Mouse (Mus musculus) liver, embryonic 11.5 days (tissue): ENCODE data around the gene Drosha. TPM values are rescaled to one million over a fixed set of nuclear protein-coding genes. Genes with fewer than 3 reads are reported as not detected.

Source experiments
- ATAC-seq: fragments of 200-750 bp; cut with Nextera tagmentation; replicated peaks from 2 replicates; pipeline ENCODE4 v1.8.0; 2017; ENCODE audit warnings: moderate number of reproducible peaks, mild to moderate bottlenecking, moderate TSS enrichment, moderate library complexity; ENCODE audit not compliant: low FRiP score
- DNase-seq: peaks from one replicate; pipeline ENCODE4 v3.0.0-alpha.2; 2017; ENCODE audit warnings: low spot score
- H3K27ac ChIP-seq: fragments of 300-500 bp; sonication (generic); 2 replicates; pipeline ENCODE4 v1.5.1; 2014; ENCODE audit warnings: mild to moderate bottlenecking, low read depth, low read length, control low read depth
- H3K27me3 ChIP-seq: fragments of 300-500 bp; sonication (generic); replicated peaks from 2 replicates; pipeline ENCODE4 v1.6.1; 2014; ENCODE audit warnings: low read length, mixed read lengths; ENCODE audit not compliant: control insufficient read depth, insufficient read depth
- H3K36me3 ChIP-seq: fragments of 300-500 bp; sonication (generic); 2 replicates; pipeline ENCODE4 v1.6.1; 2014; ENCODE audit warnings: mild to moderate bottlenecking, low read length, moderate library complexity, mixed read lengths; ENCODE audit not compliant: control insufficient read depth, insufficient read depth
- H3K4me1 ChIP-seq: fragments of 300-500 bp; sonication (generic); replicated peaks from 2 replicates; pipeline ENCODE4 v1.6.1; 2014; ENCODE audit warnings: low read length, mixed read lengths; ENCODE audit not compliant: control insufficient read depth, insufficient read depth
- H3K4me2 ChIP-seq: fragments of 300-500 bp; sonication (generic); 2 replicates; pipeline ENCODE4 v1.6.1; 2014; ENCODE audit warnings: mild to moderate bottlenecking, control low read depth, moderate library complexity
- H3K4me3 ChIP-seq: fragments of 300-500 bp; sonication (generic); 2 replicates; pipeline ENCODE4 v1.5.1; 2014; ENCODE audit warnings: low read depth, low read length, control low read depth
- H3K9ac ChIP-seq: fragments of 300-500 bp; sonication (generic); 2 replicates; pipeline ENCODE4 v1.6.1; 2014; ENCODE audit warnings: low read depth, low read length, control low read depth
- H3K9me3 ChIP-seq: fragments of 300-500 bp; sonication (generic); 2 replicates; pipeline ENCODE4 v1.6.1; 2016; ENCODE audit warnings: low read length, inconsistent platforms, mixed read lengths; ENCODE audit not compliant: control insufficient read depth
- WGBS: fragments of 180-500 bp; shearing (Covaris S2); extraction: QIAGEN DNeasy Blood & Tissue Kit; methylation state at CpG from one replicate; pipeline ENCODE4 v1.1.7; 2014; 5-methylcytosine and 5-hydroxymethylcytosine counted together
- polyA plus RNA-seq: library from polyadenylated mRNA; unstranded; fragments of >200 nt; fragmentation: Nextera tagmentation; extraction: Ambion mirVana; gene quantifications from 2 replicates; pipeline ENCODE4 v1.2.1, GENCODE M21; 2014

Gene Drosha
- polyA plus RNA-seq, 1 experiment from 2014 or later: 50.4 TPM

- ATAC-seq: peak; percentile 42
- peaks cover 25% of the 10 kb centered on the region for H3K36me3 ChIP-seq
These were observed 1.9 kb upstream of the Drosha start for GRCm38 (mm10) chr15:12822416-12823395.

GRCm38 (mm10) chr15:12823455-12824119, 1.0 kb upstream of the Drosha start:
- H3K9ac ChIP-seq: peak overlapping the region; percentile 92
- peak overlapping the region; percentile 91 for H3K27ac ChIP-seq
- DNase-seq (no peak), ATAC-seq (no peak)
- H3K4me3 ChIP-seq: peak overlapping the region; percentile 82
- no peaks in the 10 kb centered on the region for H3K9me3 ChIP-seq
- WGBS: 54% methylated on average over 2 of the region's 2 CpGs
- H3K4me2 ChIP-seq: peak overlapping the region; percentile 63
- no peaks in the 10 kb centered on the region for H3K27me3 ChIP-seq
- peaks cover 21% of the 10 kb centered on the region for H3K36me3 ChIP-seq
- peaks cover 12% of the 10 kb centered on the region for H3K4me1 ChIP-seq

More at GRCm38 (mm10) chr15:12822416-12823395, 1.9 kb upstream of the Drosha start:
- peaks cover 12% of the 10 kb centered on the region for H3K4me1 ChIP-seq
- DNase-seq: no peak
- WGBS: 58% methylated on average over 9 of the region's 9 CpGs
- H3K27ac ChIP-seq: peak overlapping the region; percentile 91
- H3K9ac ChIP-seq: no peak overlapping the region; the same call in 1 of the 2 replicates
- no peaks in the 10 kb centered on the region for H3K27me3 ChIP-seq
- H3K9me3 ChIP-seq: no peaks in the 10 kb centered on the region
- H3K4me2 ChIP-seq: peak overlapping the region; percentile 63
- H3K4me3 ChIP-seq: peak overlapping the region; percentile 82

DNA sequence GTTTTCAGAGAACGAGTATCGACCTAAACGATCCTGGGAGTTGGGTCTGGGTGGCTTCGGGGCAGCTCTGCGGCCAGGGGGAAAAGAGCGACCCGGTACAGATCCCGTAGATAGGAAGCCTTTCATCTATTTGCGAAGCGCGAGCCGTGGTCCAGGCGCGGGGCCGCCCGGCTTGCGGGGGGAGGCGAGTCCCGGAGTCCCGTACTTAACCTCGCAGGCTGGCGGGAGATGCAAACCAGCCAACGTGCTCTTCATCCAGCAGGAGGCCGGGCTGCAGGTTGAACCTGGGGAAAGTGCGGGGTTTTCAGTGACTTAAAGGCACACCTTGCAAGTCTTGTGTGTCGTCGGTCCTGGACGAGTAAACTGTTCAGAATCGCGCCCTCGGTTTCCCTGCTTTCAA, 350 bp downstream of the Drosha start:
- H3K27me3 ChIP-seq: no peaks in the 10 kb centered on the region

GRCm38 (mm10) chr15:12825408-12825807, 793 bp downstream of the Drosha start:
- DNase-seq (no peak), ATAC-seq (no peak)
- peaks cover 12% of the 10 kb centered on the region for H3K4me1 ChIP-seq
- no peaks in the 10 kb centered on the region for H3K27me3 ChIP-seq
- peaks cover 18% of the 10 kb centered on the region for H3K36me3 ChIP-seq
- peak overlapping the region; percentile 79 for H3K4me2 ChIP-seq
- peak overlapping the region; percentile 13; the same call in 1 of the 2 replicates for H3K27ac ChIP-seq
- H3K9me3 ChIP-seq: no peaks in the 10 kb centered on the region
- WGBS: 43% methylated on average over 12 of the region's 12 CpGs
- H3K9ac ChIP-seq: peak overlapping the region; percentile 83
- H3K4me3 ChIP-seq: peak overlapping the region; percentile 82

More for the DNA sequence above, 350 bp downstream of the Drosha start:
- Histone ChIP-seq H3K4me3 (peak overlapping the region; percentile 82), H3K9ac (peak overlapping the region; percentile 83), H3K36me3 (peaks cover 18% of the 10 kb centered on the region), H3K9me3 (no peaks in the 10 kb centered on the region), H3K4me1 (peaks cover 12% of the 10 kb centered on the region), H3K27ac (peak overlapping the region; percentile 74), H3K4me2 (peak overlapping the region; percentile 79)
- WGBS: 0% methylated on average over 30 of the region's 31 CpGs
- DNase-seq (no peak), ATAC-seq (peak; percentile 21)

DNA sequence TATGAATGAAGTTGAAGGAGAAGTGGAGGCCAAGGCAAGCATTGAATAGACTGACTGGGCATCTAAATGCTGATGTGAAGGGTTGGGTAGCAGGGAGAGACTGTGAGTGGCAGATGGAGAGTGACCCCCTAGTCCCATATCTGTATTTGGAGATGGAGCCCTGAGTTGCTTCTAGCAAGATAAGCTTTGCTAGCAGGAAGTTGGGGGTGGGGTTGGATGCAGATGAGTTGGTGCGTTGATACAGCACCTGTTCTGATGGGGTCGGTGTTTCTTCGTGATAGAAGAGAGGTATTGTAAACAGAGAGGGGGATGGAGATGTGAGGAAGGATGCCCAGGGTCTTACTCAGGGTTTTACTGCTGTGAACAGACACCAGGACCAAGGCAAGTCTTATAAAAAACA, 5.3 kb downstream of the Drosha start:
- H3K4me3 ChIP-seq: no peak overlapping the region
- no peak overlapping the region for H3K9ac ChIP-seq
- peaks cover 6% of the 10 kb centered on the region; the same call in 1 of the 2 replicates for H3K4me1 ChIP-seq
- H3K27ac ChIP-seq: no peak overlapping the region
- H3K36me3 ChIP-seq: peaks cover 31% of the 10 kb centered on the region
- peak; percentile 37; the same call in 1 of the 2 replicates for ATAC-seq
- 73% methylated on average over 3 of the region's 3 CpGs for WGBS
- no peak for DNase-seq
- no peak overlapping the region for H3K4me2 ChIP-seq
- no peaks in the 10 kb centered on the region for H3K9me3 ChIP-seq
- no peaks in the 10 kb centered on the region for H3K27me3 ChIP-seq

DNA sequence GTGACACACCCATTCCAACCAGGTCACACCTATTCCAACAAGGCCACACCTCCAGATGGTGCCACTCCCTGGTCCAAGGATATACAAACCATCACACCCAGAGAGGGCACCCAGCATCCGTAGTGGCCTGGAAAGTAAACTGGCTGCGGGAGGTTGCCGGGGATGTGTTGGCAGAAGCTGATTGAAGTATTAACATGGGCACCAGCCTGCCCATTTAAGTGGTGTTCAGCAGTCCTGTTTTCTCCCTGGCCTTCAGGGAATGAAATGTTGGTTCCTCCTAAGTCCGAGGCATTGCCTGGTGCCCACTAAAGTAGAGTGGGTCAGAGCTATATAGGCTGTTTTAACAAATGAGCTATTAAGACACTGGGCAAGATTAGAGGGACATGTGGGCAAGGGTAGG, 8.0 kb downstream of the Drosha start:
- no peak overlapping the region for H3K4me3 ChIP-seq
- no peak for DNase-seq
- no peak overlapping the region for H3K9ac ChIP-seq
- H3K27ac ChIP-seq: no peak overlapping the region
- no peak overlapping the region for H3K4me2 ChIP-seq
- ATAC-seq: no peak
- 94% methylated on average over 4 of the region's 4 CpGs for WGBS
- peaks cover 39% of the 10 kb centered on the region for H3K36me3 ChIP-seq
- H3K9me3 ChIP-seq: no peaks in the 10 kb centered on the region
- H3K27me3 ChIP-seq: no peaks in the 10 kb centered on the region
- no peaks in the 10 kb centered on the region for H3K4me1 ChIP-seq

DNA sequence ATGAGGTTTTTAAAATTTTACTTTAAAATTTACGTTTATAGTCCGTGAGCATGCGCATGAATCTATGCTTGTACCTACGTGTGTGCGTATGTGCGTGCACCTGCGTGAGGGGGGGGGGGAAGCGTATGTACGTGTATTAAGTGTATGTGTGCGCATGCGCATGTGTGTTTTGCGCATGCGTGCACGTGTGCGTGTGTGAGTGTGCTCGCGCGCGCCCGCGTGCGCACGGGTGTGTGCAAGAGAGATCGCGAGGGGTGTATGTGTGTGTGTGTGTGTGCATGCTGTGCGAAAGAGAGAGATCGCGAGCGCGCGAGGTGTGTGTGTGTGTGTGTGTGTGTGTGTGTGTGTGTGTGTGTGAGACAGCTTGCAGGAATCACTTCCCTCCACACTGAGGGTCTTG, 8.8 kb downstream of the Drosha start:
- H3K4me3 ChIP-seq: no peak overlapping the region
- no peaks in the 10 kb centered on the region for H3K4me1 ChIP-seq
- H3K4me2 ChIP-seq: no peak overlapping the region
- no peak for ATAC-seq
- DNase-seq: no peak
- no peaks in the 10 kb centered on the region for H3K9me3 ChIP-seq
- no peaks in the 10 kb centered on the region for H3K27me3 ChIP-seq
- no peak overlapping the region for H3K27ac ChIP-seq
- peaks cover 41% of the 10 kb centered on the region for H3K36me3 ChIP-seq
- no peak overlapping the region for H3K9ac ChIP-seq
- 98% methylated on average over 31 of the region's 31 CpGs for WGBS

- H3K27ac ChIP-seq: no peak overlapping the region
- H3K36me3 ChIP-seq: peaks cover 41% of the 10 kb centered on the region
- H3K4me2 ChIP-seq: no peak overlapping the region
- DNase-seq (no peak), ATAC-seq (no peak)
- no peaks in the 10 kb centered on the region for H3K4me1 ChIP-seq
- H3K27me3 ChIP-seq: no peaks in the 10 kb centered on the region
- WGBS: 93% methylated on average over 24 of the region's 24 CpGs
- H3K9me3 ChIP-seq: no peaks in the 10 kb centered on the region
- H3K9ac ChIP-seq: no peak overlapping the region
- H3K4me3 ChIP-seq: no peak overlapping the region
These were observed 9.6 kb downstream of the Drosha start for GRCm38 (mm10) chr15:12834231-12834630.
